11 mouse cellular contexts compared by ENCODE assay signal in genomic region chr1:118935518-118935917, GRCm38 (mm10).
DNase-seq lines count a peak whose midpoint lies in the region; ATAC-seq lines count a peak whose summit lies in the region.
"Had no signal": no experiment of that assay in that cellular context is flagged by ENCODE, and none has a peak within 500 bp of the region (broad histone marks: within the 10 kb centered on the region; RNA-seq: fewer than 3 reads in every experiment).

No protein-coding gene starts in this region.

- DNase-seq in hindbrain, embryonic 10.5 days (ENCODE audit: low spot score), result no peak
- DNase-seq in midbrain, embryonic 14.5 days, result peak; percentile 41
- DNase-seq in left cerebral cortex, postnatal 10 days (ENCODE audit: extremely low spot score in 1 of 2, low spot score in 2 of 2), result no peak
- DNase-seq in cerebellum, postnatal 36 days, result no peak
- DNase-seq: cerebellum, adult 11 months; thymus, postnatal 36 days had no signal

- H3K9me3 ChIP-seq in hindbrain, embryonic 10.5 days, result no peaks in the 10 kb centered on the region
- H3K9me3 ChIP-seq in hindbrain, embryonic 16.5 days (ENCODE audit: control insufficient read depth, low read length), result no peaks in the 10 kb centered on the region
- no peaks in the 10 kb centered on the region for H3K9me3 ChIP-seq in midbrain, embryonic 14.5 days (ENCODE audit: control insufficient read depth, low read length)
- no peaks in the 10 kb centered on the region for H3K9me3 ChIP-seq in midbrain, embryonic 16.5 days (replicated peaks; ENCODE audit: control insufficient read depth, low read length, poor library complexity, severe bottlenecking)
- H3K9me3 ChIP-seq in forebrain, embryonic 15.5 days, result no peaks in the 10 kb centered on the region
- H3K9me3 ChIP-seq: midbrain, embryonic 15.5 days had no signal

- H3K4me2 ChIP-seq in hindbrain, embryonic 16.5 days (ENCODE audit: low read length), result no peak overlapping the region
- H3K4me2 ChIP-seq in midbrain, embryonic 14.5 days (ENCODE audit: low read length), result no peak overlapping the region
- H3K4me2 ChIP-seq in midbrain, embryonic 16.5 days (ENCODE audit: low read length), result no peak overlapping the region
- H3K4me2 ChIP-seq in forebrain, embryonic 15.5 days (replicated peaks), result no peak overlapping the region
- H3K4me2 ChIP-seq: midbrain, embryonic 15.5 days had no signal

- intact Hi-C loops in left cerebral cortex, postnatal 10 days (cut with DNase I), result no loop called here

- H3K4me1 ChIP-seq in hindbrain, embryonic 10.5 days (replicated peaks), result peaks cover 48% of the 10 kb centered on the region
- H3K4me1 ChIP-seq in hindbrain, embryonic 16.5 days (ENCODE audit: control insufficient read depth, insufficient read depth, low read depth, low read length), result peaks cover 15% of the 10 kb centered on the region
- H3K4me1 ChIP-seq in midbrain, embryonic 14.5 days (ENCODE audit: control insufficient read depth, insufficient read depth, low read length), result peaks cover 16% of the 10 kb centered on the region
- peaks cover 8% of the 10 kb centered on the region; the same call in 1 of the 2 replicates for H3K4me1 ChIP-seq in midbrain, embryonic 16.5 days (ENCODE audit: control insufficient read depth, insufficient read depth, low read length)
- peaks cover 21% of the 10 kb centered on the region for H3K4me1 ChIP-seq in forebrain, embryonic 15.5 days

- no peak overlapping the region for H3K9ac ChIP-seq in hindbrain, embryonic 16.5 days (ENCODE audit: low read depth, low read length)
- H3K9ac ChIP-seq in midbrain, embryonic 14.5 days (replicated peaks; ENCODE audit: low read length), result no peak overlapping the region
- H3K9ac ChIP-seq in midbrain, embryonic 16.5 days (ENCODE audit: low read depth, low read length), result no peak overlapping the region
- H3K9ac ChIP-seq in forebrain, embryonic 15.5 days (replicated peaks), result no peak overlapping the region
- H3K9ac ChIP-seq: liver, embryonic 14.5 days; midbrain, embryonic 15.5 days had no signal

- 0 out of 2 replicates have a peak overlapping the region, but pooled peaks have one; percentile 29 for H3K27ac ChIP-seq in hindbrain, embryonic 10.5 days
- no peak overlapping the region for H3K27ac ChIP-seq in hindbrain, embryonic 16.5 days (ENCODE audit: low read depth, low read length)
- H3K27ac ChIP-seq in midbrain, embryonic 14.5 days (replicated peaks; ENCODE audit: low read depth, low read length), result no peak overlapping the region
- no peak overlapping the region for H3K27ac ChIP-seq in midbrain, embryonic 16.5 days (ENCODE audit: low read length)
- peak overlapping the region; percentile 49 for H3K27ac ChIP-seq in forebrain, embryonic 15.5 days (replicated peaks)
- H3K27ac ChIP-seq: liver, embryonic 14.5 days; midbrain, embryonic 15.5 days had no signal

- no peak for ATAC-seq in hindbrain, embryonic 16.5 days
- 0 out of 2 replicates have a peak, but pooled peaks have one; percentile 13 for ATAC-seq in midbrain, embryonic 14.5 days (ENCODE audit: low FRiP score, low TSS enrichment)
- ATAC-seq in midbrain, embryonic 16.5 days, result no peak
- ATAC-seq in forebrain, embryonic 15.5 days (replicated peaks), result no peak

- no peak overlapping the region for H3K4me3 ChIP-seq in hindbrain, embryonic 10.5 days
- no peak overlapping the region for H3K4me3 ChIP-seq in hindbrain, embryonic 16.5 days (ENCODE audit: low read length)
- no peak overlapping the region for H3K4me3 ChIP-seq in midbrain, embryonic 14.5 days (replicated peaks; ENCODE audit: low read depth, low read length)
- no peak overlapping the region for H3K4me3 ChIP-seq in midbrain, embryonic 16.5 days (ENCODE audit: low read depth, low read length)
- no peak overlapping the region for H3K4me3 ChIP-seq in forebrain, embryonic 15.5 days
- H3K4me3 ChIP-seq: midbrain, embryonic 15.5 days had no signal

- WGBS in hindbrain, embryonic 10.5 days, result 65% methylated on average over 6 of the region's 6 CpGs
- 50% methylated on average over 6 of the region's 6 CpGs for WGBS in hindbrain, embryonic 16.5 days
- 50% methylated on average over 6 of the region's 6 CpGs for WGBS in midbrain, embryonic 14.5 days
- WGBS in midbrain, embryonic 16.5 days, result 44% methylated on average over 6 of the region's 6 CpGs
- 48% methylated on average over 6 of the region's 6 CpGs for WGBS in forebrain, embryonic 15.5 days

- peaks cover 10% of the 10 kb centered on the region; the same call in 1 of the 2 replicates for H3K36me3 ChIP-seq in hindbrain, embryonic 10.5 days
- no peaks in the 10 kb centered on the region for H3K36me3 ChIP-seq in hindbrain, embryonic 16.5 days (ENCODE audit: control insufficient read depth, insufficient read depth, low read length)
- no peaks in the 10 kb centered on the region for H3K36me3 ChIP-seq in midbrain, embryonic 14.5 days (ENCODE audit: control insufficient read depth, insufficient read depth, low read length)
- no peaks in the 10 kb centered on the region for H3K36me3 ChIP-seq in midbrain, embryonic 16.5 days (ENCODE audit: control insufficient read depth, insufficient read depth, low read length)
- no peaks in the 10 kb centered on the region for H3K36me3 ChIP-seq in forebrain, embryonic 15.5 days
- H3K36me3 ChIP-seq: midbrain, embryonic 15.5 days had no signal

- no peaks in the 10 kb centered on the region for H3K27me3 ChIP-seq in hindbrain, embryonic 10.5 days (ENCODE audit: insufficient read depth, poor library complexity, severe bottlenecking)
- H3K27me3 ChIP-seq in hindbrain, embryonic 16.5 days (replicated peaks; ENCODE audit: control insufficient read depth, insufficient read depth, low read length), result no peaks in the 10 kb centered on the region
- no peaks in the 10 kb centered on the region for H3K27me3 ChIP-seq in midbrain, embryonic 14.5 days (ENCODE audit: control insufficient read depth, insufficient read depth, low read length)
- H3K27me3 ChIP-seq in midbrain, embryonic 16.5 days (ENCODE audit: control insufficient read depth, insufficient read depth, low read depth, low read length), result no peaks in the 10 kb centered on the region
- no peaks in the 10 kb centered on the region for H3K27me3 ChIP-seq in forebrain, embryonic 15.5 days
- H3K27me3 ChIP-seq: midbrain, embryonic 15.5 days had no signal

Comparison
In these comparisons a context has a peak if more than half of its experiments do, and no peak if none do; other contexts are left out.
1. H3K27ac ChIP-seq: peak in hindbrain, embryonic 10.5 days (single experiment) and forebrain, embryonic 15.5 days (single experiment); none in hindbrain, embryonic 16.5 days (single experiment), midbrain, embryonic 14.5 days (single experiment) and midbrain, embryonic 16.5 days (single experiment).